Mouse (Mus musculus): ENCODE data around the gene Pan2.

Gene Pan2

DNA sequence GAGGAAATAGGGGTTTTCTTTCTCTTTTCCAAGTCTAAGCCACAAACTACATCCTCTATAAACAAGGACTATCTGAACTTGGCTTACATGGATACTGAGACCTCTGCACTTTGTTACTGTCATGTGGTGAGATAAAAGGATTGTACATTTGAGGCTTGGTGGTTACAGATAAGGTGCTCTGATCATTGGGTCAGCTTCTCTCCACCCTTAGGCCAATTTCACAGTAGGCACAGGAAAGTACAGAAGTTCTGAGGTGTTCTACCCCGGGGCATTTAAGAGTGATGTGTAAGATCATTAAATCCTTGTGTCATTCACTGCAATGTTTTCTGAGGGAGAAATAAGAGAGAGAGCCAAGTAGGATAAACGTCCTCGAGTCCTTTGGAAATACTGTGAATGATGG lies 33.5 kb downstream of the Pan2 start:
- no peak for DNase-seq (ENCODE audit: low spot score)

DNA sequence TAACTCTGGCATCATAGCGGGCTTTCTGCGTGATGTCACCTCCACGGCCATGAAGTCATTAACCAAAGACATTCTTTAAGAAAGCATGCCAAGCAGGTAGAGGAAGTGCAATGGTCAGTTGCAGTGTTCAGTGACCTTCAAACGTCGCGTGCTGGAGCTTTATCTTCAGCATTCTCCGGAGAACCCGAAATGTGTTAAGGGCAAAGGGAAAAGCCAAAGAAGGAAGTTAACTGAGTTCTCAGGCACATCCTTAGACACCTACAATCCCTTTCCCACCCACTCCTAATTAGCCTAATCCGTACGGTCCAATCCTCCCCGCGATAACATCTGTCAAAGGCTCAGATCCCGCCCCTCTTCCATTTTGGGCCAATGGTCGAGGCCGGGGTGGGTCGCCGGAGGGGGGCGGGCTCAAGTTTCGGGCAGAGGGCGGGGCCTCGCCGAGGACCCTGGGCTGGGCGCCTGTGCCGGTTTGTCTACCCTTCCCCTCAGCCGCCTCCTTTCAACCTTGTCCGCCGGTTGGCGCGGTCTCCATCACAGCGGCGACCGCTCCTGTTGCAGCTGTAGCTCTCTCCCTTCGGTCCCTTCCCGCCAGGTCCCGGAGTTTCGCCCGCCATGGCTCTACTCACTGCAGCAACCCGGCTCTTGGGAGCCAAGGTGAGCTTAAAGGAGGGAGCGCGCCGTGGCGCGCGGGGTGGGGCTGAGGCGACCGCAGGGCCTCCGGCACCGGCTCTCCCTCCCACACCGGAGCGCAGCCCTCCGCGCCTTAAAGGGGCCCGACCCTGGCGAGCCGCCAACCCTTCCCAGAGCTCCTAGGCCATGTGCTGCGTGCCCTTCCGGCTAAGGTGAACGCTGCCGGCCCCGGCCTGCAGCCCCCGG lies 34.4 kb downstream of the Pan2 start, which contains the start of gene Cs:
Gene Cs, plus strand, starts transcription at position 429 of the 876 bp plus-strand sequence.
- peak; percentile 91 for DNase-seq (ENCODE audit: low spot score)

DNA sequence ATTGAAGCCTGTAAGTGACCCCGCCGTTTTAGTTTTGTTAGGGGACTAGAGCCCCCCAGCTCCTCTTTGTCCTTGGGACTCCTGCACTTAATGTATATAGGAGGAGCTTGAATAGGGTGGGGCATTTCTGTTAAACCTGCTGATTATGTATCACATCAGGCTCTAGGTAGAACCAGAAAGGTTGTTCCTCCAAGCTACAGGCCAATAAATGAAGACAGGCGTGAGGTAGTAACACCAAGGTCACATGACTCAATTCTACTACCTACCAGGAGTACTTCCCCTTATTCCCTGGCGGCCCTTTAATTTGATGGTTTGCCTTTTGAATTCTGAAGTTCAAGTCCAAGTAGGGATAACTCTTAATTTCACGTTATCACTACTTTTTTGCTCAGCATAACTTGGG lies 35.3 kb downstream of the Pan2 start:
- DNase-seq (ENCODE audit: low spot score): no peak

DNA sequence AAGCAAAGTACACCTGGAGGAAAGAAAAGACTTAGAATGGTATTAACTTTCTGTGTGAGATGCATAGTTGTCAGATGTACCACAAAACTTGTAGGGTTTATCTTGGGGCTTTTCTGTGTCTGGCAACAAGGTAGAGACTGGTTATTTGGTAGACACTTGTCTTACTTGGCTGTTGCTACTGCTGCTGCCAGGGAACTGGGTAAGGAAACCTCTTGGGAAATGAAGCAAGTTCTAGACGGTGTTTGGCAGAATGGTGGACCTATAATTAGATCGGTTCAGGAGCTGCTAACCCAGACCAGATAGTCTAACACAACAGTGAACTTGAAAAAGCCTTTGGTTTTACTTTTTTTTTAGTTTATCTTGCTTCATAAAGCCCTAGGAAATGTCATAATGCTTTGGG lies 35.8 kb downstream of the Pan2 start:
- no peak for DNase-seq (ENCODE audit: low spot score)

DNA sequence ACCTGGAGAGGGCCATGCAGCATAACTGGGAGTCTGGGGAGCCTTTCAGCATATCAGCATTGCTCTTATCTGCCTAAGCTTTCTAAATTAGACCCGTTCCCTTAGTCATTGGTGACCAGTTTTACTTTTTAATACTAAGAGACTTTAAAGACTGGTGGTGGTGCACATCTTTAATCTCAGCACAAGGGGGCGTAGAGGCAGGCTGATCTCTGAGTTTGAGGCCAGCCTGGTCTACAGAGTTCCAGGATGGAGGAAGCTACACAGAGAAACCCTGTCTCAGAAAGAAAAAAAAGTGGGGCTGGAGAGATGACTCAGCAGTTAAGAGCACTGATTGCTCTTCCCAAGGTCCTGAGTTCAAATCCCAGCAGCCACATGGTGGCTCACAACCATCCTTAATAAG lies 37.1 kb downstream of the Pan2 start:
- no peak for DNase-seq (ENCODE audit: low spot score)

DNA sequence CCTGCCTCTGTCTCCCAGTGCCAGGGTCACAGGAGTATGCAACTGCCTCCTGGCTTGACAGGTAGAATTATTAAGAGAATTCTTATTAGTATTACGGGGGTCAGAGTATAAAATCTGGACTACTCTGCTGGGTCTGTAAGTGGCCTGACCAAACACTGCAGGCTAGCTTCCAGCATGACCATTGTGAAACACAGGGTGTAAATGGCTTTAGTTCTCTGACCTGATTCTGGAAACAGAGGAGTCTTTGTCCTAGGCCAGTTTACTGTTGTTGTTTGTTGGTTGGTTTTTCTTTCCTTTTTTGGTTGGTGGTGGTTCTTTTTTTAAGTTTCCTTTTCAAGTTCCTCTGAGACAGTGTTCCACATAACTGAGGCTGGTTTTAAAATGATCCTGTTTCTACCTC lies 40.3 kb downstream of the Pan2 start:
- DNase-seq (ENCODE audit: low spot score): no peak

DNA sequence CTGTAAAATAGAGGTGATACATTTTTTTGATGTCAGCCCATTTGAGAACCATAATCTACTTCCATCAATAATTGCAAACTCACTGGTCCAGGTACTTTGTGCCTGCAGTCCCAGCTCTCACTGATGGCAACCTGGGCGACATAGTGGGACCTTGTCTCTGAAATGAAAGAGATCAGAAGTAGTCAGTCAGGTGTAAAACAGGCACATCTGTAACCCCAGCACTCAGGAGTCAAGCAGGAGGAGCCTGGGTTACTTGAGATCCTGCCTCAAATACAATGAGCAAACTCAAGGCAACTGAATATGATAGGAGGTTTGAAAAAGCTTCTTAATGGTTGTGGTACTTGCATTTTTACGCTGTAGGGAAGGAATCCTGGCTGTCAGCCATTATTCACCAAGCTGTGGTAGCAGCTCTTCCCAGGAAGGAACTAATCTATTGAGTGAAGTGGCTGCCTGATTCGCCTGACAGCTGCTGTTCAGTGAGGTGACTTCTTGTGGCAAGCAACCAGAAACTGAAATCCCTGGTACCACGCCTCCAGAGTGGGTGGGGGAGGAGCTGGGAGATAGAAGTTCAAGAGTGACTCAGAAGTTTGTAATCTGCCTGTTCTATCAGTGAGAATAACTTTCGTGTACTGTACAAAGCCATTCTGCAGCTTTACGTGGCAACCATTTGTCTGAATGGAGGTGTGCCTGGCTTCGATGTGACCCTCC lies 41.6 kb downstream of the Pan2 start:
- no peak for DNase-seq (ENCODE audit: low spot score)

DNA sequence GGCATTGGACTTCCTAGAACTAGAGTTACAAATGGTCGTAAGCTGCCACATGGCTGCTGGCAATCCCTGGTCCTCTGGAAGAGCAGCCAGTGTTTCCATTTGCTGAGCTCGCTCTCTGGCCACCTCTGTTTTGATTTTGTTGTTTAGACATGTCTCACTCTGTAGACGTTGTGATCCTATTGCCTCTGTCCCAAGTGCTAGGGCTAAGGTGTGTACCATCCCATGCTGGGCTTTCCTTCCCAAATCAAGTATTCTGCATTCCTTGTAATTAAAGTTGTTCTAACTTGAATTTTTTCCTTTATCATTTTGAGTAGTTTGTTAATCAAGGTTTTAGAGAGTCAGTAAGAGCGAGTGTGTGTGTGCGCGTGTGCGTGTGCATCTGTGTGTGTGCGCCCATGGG lies 44.4 kb downstream of the Pan2 start:
- no peak for DNase-seq (ENCODE audit: low spot score)

DNA sequence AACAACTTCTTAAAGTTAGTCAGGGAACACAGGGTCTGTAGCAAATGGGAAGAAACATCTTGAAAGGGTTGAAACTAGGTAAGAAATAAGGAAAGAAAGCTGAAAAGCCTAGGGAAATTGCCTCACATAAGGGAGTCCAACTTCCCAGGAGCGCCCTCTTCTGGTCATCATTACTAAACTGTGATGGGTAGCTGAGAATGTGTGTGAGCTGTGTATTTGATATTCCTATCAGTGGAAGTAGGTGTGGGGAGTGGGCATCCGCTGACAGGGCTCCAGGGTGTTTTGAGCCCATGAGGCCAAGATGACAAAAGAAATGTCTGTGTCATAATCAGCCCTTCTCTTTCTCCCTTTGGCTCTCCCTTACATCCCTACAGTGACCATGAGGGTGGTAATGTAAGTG lies 55.7 kb downstream of the Pan2 start:
- no peak for DNase-seq (ENCODE audit: low spot score)

DNA sequence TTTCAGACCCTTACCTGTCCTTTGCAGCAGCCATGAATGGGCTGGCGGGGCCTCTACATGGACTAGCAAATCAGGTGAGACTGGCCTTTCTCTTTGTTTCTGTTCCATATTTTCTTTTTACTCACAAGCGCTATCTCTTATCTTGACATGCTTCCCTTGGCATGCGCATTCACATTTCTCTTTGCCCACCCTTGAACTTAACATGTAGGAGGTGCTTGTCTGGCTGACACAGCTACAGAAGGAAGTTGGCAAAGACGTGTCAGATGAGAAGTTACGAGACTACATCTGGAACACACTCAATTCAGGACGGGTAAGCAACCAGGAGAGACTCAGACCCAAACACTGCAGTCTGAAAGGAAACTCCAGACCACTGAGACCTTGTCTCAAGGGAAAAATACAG lies 56.1 kb downstream of the Pan2 start:
- DNase-seq (ENCODE audit: low spot score): no peak

DNA sequence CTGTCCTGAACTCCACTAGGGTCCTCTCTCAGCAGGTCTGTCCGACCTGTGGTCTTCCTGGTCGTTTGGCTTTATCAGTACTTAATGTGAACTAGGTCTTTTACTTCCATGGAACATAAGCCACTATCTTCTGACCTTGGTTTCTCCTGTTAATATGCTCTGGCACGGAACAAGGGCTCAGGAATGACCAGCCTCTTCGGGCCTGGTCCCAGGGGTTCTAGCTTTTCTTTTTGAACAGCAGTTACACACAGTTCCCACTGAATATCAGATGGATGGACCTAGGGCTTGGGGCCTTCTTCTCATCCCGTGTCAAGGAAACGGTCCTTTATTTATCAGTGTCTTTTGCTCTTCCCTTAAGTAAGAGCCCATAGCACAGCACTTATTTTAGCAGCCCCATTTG lies 58.7 kb downstream of the Pan2 start:
- DNase-seq (ENCODE audit: low spot score): no peak

DNA sequence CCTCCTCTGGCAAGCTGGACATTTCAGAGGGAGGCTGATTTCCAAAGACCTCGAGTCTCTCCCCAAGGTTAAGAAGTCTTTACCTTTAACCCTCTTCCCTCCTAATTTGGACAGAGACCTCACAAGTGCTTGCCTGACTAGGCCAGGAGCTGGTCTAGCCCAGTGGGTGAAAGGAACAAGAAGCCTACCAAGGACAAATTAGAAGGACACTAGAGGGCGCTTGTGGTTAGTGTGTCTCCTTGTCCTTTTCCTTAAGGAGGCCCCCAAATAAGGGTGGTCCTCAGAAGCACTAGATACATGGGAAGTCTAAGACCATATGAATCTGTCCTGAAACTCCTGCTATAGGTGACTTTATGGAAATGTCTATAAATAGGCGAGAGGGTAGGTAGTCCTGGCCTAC lies 59.4 kb downstream of the Pan2 start:
- no peak for DNase-seq (ENCODE audit: low spot score)

DNA sequence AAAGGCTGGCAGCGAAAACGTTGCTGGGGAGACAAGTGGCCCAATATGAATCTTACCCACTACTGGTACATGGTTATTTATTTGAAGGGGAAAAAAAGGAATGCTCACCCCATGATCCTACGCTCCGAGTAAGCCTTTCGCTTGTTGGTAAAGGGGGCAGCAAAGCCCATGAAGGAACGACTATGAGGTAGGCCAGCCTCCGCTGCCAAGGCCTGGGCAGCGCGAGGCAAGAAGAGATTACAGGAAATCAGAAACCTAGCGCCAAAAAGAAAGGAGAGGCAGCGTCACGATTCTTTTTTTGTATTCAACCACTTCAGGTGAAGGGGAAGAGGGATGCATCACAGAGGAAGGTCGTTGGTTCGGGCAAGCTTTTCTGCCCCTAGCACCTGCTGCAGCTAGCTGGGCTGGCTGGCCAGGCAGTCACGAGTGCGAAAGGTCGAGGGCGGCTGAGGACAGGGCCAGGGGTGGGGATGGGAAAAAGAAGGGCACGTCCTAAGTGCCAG lies 64.8 kb downstream of the Pan2 start:
- DNase-seq (ENCODE audit: low spot score): no peak

DNA sequence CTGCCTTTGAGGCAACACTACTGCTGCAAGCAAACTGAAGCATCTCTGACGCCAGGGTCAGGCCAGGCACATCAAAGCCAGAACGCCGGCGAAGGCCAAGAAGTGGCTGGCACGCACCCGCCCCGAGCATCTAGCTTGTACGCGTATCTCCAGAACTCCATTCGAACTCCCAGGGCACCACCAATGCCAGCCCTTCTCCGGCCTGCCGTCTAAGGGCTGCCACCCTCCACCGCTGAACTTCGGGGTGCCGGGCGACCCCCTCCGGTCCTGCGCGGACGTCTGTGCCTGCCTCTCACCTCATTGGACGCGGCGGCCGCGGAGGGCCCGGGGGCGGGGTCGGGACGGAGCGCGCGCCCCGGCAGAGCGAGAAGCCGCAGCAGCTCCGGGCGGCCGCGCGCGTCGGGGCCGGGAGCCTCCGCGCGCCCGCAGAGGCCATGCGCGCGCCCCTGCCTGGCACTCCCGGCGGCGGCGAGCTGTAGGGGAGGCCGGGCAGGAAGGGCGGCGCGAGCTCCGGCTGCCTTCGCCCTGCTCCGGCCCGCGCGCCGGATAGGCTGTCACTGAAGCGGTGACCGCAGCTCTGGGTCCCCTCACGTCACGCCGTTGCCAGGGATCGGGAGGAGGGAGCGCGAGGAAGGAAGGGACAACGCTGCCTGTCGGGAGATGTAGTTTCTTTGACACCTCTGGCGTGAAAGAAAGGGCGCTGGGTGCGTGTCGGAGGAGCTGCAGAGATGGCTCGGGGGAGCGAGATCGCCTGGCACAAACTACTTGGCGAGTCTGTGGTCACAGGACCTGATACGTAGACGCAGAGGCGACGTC lies 65.5 kb downstream of the Pan2 start, which contains the start of gene Coq10a:
Gene Coq10a, minus strand, starts transcription at position 596 of the 816 bp plus-strand sequence.
- peak; percentile 82 for DNase-seq (ENCODE audit: low spot score)

DNA sequence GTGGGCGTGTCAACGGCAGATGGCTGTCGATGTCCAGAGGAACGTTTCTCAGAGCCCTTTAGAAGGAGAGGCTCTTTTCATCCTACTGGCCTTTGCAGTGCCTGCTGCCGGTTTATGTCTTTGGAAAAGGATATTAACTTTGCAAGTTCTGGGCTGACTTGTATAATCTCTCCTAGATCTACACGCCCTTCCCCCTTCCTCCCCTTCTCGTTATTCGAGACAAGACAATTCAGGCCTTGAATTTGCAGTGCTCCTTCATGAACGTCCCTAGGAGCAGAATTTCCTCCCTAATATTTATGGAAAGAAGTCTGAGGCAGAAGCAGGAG lies 66.0 kb downstream of the Pan2 start:
- no peak for DNase-seq (ENCODE audit: low spot score)

DNA sequence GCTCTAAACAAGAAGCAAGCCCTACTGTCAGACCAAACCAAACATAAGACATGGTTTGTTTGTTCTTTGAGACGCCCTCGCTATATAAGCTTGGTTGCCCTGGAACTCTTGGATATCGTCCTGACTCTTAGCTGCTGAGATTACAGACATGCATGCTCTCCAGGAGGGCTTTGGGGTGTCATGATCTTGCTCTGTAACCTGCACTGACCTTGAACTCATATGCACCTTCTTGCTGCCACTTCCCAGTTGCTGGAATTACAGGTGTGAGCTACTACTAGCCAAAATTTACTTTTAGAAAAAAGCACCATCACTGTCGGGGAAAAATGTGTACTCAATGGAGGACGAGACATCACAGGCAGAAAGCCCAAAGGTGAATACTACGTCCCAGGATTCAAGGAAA lies 66.5 kb downstream of the Pan2 start:
- DNase-seq (ENCODE audit: low spot score): no peak

DNA sequence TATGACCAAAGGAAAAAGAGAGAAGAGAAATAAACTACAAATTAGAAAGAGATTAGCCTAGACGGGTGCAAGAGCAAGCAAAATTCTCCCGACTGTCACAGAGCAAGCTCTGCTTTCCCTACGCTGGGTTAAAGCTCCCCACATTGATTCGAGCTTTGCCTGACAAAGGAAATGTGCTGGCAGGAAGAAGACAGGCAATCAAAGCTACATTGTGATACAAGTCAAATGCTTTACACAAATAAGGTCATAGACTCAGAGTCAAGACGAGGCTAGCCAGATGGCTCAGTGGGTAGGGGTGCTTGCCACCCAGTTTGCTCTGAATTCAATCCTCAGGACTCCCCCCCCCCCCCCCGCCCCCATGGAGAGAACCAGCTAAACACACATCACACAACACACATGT lies 66.9 kb downstream of the Pan2 start:
- no peak for DNase-seq (ENCODE audit: low spot score)

DNA sequence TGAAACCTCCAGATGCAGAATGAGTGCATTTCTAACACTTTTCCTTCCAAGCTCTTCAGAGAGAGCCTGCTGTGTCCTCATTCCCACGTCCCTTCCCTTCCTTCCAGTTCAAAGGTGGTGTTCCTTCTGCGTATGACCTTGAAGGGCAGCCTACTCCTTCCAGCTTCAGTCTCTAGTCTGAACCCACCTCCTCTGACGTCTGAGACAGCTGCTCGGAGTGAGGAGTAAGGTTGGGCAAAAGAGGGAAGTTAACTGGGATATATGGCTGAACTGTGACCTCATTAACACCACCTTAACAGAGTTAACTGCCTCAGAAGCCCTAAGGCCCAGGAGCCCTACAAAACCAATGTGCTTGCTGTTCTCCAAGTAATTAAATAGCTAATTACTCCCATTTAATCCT lies 67.5 kb downstream of the Pan2 start:
- no peak for DNase-seq (ENCODE audit: low spot score)

All from ovary, postnatal 10 days (tissue).